Mouse (Mus musculus) hindbrain, embryonic 10.5 days (tissue): ENCODE data around the gene Adamts2. TPM values are rescaled to one million over a fixed set of nuclear protein-coding genes. Genes with fewer than 3 reads are reported as not detected.

Experiments used
- DNase-seq: peaks from one replicate; pipeline ENCODE4 v3.0.0-alpha.2; 2017; ENCODE audit warnings: low spot score
- H3K27ac ChIP-seq: fragments of 300-500 bp; sonication (generic); 2 replicates; pipeline ENCODE4 v1.5.1; 2016; ENCODE audit warnings: mild to moderate bottlenecking, moderate library complexity
- H3K27me3 ChIP-seq: fragments of 300-500 bp; sonication (generic); 2 replicates; pipeline ENCODE4 v1.6.1; 2016; ENCODE audit warnings: mild to moderate bottlenecking; ENCODE audit not compliant: poor library complexity, insufficient read depth, severe bottlenecking
- H3K36me3 ChIP-seq: fragments of 300-500 bp; sonication (generic); 2 replicates; pipeline ENCODE4 v1.6.1; 2016; ENCODE audit warnings: mild to moderate bottlenecking, moderate library complexity
- H3K4me1 ChIP-seq: fragments of 300-500 bp; sonication (generic); replicated peaks from 2 replicates; pipeline ENCODE4 v1.6.1; 2016; ENCODE audit warnings: mild to moderate bottlenecking
- H3K4me3 ChIP-seq: fragments of 300-500 bp; sonication (generic); 2 replicates; pipeline ENCODE4 v1.5.1; 2016; ENCODE audit warnings: mild to moderate bottlenecking, moderate library complexity
- H3K9me3 ChIP-seq: fragments of 300-500 bp; sonication (generic); 2 replicates; pipeline ENCODE4 v1.6.1; 2016; ENCODE audit warnings: mild to moderate bottlenecking, moderate library complexity
- WGBS: fragments of 180-500 bp; shearing (Covaris S2); methylation state at CpG from one replicate; pipeline ENCODE4 v1.1.7; 2016; 5-methylcytosine and 5-hydroxymethylcytosine counted together
- polyA plus RNA-seq: library from polyadenylated mRNA; unstranded; fragments of >200 nt; fragmentation: Nextera tagmentation; extraction: Ambion mirVana; gene quantifications from 2 replicates; pipeline ENCODE4 v1.2.1, GENCODE M21; 2016

The Adamts2 gene
- polyA plus RNA-seq, 1 experiment from 2014 or later, result 2.8 TPM

- Histone ChIP-seq H3K9me3 (no peaks in the 10 kb centered on the region), H3K27me3 (no peaks in the 10 kb centered on the region), H3K36me3 (no peaks in the 10 kb centered on the region), H3K27ac (no peak overlapping the region), H3K4me3 (no peak overlapping the region), H3K4me1 (no peaks in the 10 kb centered on the region)
- DNase-seq, result no peak
- 93% methylated on average over 4 of the region's 4 CpGs for WGBS
Measured at GRCm38 (mm10) chr11:50689672-50690071, 87.8 kb downstream of the Adamts2 start.

DNA sequence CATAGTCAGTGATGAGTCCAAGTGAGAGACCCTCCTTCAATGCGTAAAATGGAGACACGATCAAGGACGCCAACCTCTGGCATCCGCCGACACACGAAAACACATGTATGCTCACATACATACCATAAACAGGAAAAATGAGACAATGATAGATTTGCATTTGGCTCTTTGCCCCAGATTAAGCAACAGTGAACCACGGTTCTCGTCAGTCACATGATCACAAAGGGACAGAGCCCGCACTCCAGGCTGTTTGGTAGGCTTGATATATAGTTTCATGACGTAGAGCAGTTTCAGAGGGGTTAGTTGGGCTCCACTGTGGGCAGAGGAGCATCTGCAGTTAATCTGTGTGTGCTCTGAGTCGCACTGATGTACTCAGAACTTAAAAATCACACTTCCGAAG lies 98.1 kb downstream of the Adamts2 start:
- Histone ChIP-seq H3K27ac (no peak overlapping the region), H3K4me1 (no peaks in the 10 kb centered on the region), H3K9me3 (no peaks in the 10 kb centered on the region), H3K36me3 (no peaks in the 10 kb centered on the region), H3K4me3 (no peak overlapping the region), H3K27me3 (no peaks in the 10 kb centered on the region)
- WGBS, result 92% methylated on average over 12 of the region's 12 CpGs
- DNase-seq, result no peak

- Histone ChIP-seq H3K36me3 (no peaks in the 10 kb centered on the region), H3K27me3 (no peaks in the 10 kb centered on the region), H3K4me3 (no peak overlapping the region), H3K4me1 (no peaks in the 10 kb centered on the region), H3K9me3 (no peaks in the 10 kb centered on the region), H3K27ac (no peak overlapping the region)
- 90% methylated on average over 8 of the region's 8 CpGs for WGBS
- DNase-seq, result no peak
Measured at GRCm38 (mm10) chr11:50700496-50700895, 98.6 kb downstream of the Adamts2 start.

DNA sequence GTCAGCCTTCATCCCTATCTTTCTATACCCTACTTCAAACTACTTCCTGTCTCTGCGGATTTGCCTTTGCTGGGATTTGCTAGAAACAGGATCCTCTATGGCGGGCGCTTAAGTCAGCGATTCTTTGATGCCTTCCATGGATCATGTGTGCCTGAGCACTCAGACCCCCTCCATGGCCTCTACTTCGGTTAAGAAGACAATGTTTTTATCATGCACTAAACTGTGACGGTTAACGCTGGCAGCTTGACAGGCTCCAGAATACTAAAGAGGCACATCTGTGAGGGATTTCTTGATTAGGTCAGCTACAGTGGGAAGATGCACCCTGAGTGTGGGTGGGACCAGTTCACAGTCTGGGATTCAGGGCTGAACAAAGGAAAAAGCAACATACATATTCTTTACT lies 101.5 kb downstream of the Adamts2 start:
- WGBS, result 82% methylated on average over 7 of the region's 7 CpGs
- Histone ChIP-seq H3K4me1 (no peaks in the 10 kb centered on the region), H3K36me3 (no peaks in the 10 kb centered on the region), H3K27ac (no peak overlapping the region), H3K27me3 (no peaks in the 10 kb centered on the region), H3K4me3 (no peak overlapping the region), H3K9me3 (no peaks in the 10 kb centered on the region)
- DNase-seq, result no peak

DNA sequence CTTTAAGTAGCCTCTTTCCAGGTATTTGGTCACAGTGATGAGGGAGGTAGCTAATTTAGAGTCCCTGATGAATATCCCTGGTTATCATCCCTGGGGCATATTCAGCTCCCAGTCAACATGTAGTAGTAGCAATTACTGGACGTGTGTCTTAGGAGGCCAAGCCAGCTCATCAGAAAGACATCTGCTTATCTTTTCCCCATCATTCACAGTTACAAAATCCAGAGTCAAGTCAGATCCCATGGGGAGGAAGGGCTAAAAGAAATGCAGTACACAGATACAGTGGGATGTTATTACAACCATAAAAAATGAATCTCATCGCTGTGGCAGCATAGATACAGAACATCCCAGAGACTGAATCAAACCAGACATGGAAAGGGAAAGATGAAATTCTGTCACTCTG lies 102.6 kb downstream of the Adamts2 start:
- H3K4me3 ChIP-seq, result no peak overlapping the region
- 92% methylated on average over 2 of the region's 2 CpGs for WGBS
- no peak for DNase-seq
- no peak overlapping the region for H3K27ac ChIP-seq
- H3K27me3 ChIP-seq, result no peaks in the 10 kb centered on the region
- H3K4me1 ChIP-seq, result no peaks in the 10 kb centered on the region
- no peaks in the 10 kb centered on the region for H3K36me3 ChIP-seq
- no peaks in the 10 kb centered on the region for H3K9me3 ChIP-seq

- no peaks in the 10 kb centered on the region for H3K36me3 ChIP-seq
- H3K27ac ChIP-seq, result no peak overlapping the region
- H3K4me1 ChIP-seq, result no peaks in the 10 kb centered on the region
- no peaks in the 10 kb centered on the region for H3K27me3 ChIP-seq
- no peak overlapping the region for H3K4me3 ChIP-seq
- no peaks in the 10 kb centered on the region for H3K9me3 ChIP-seq
- no peak for DNase-seq
- WGBS, result 94% methylated on average over 1 of the region's 1 CpGs
Measured at GRCm38 (mm10) chr11:50707259-50707658, 105.4 kb downstream of the Adamts2 start.

- Histone ChIP-seq H3K36me3 (no peaks in the 10 kb centered on the region), H3K4me1 (peaks cover 32% of the 10 kb centered on the region), H3K9me3 (no peaks in the 10 kb centered on the region), H3K27ac (no peak overlapping the region), H3K4me3 (no peak overlapping the region), H3K27me3 (0 out of 2 replicates have a peak, but pooled peaks cover 3% of the 10 kb centered on the region)
- 37% methylated on average over 21 of the region's 21 CpGs for WGBS
- DNase-seq, result peak; percentile 19
Measured at GRCm38 (mm10) chr11:50713610-50714202, 111.8 kb downstream of the Adamts2 start.

DNA sequence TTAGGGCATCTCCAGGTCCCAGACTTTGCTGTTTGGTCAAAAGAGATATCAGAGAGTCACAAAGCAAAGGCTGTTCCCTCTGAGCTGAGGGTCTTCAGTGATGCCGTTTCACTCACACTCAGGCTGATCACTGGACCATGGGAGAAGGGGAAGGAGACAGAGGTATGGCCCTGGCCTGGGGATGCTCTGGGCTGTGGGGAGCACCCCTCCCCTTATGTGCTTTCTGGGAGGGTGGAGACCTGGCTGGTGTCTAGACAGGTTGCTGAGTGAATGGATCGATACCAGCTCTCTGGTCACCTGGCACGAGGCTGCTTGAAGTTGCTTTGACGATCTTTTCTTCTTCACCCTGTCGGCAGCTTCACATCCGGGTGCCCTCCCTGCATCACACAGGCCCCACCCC lies 113.2 kb downstream of the Adamts2 start:
- Histone ChIP-seq H3K4me3 (no peak overlapping the region), H3K27ac (no peak overlapping the region), H3K4me1 (peaks cover 45% of the 10 kb centered on the region), H3K27me3 (0 out of 2 replicates have a peak, but pooled peaks cover 3% of the 10 kb centered on the region), H3K9me3 (no peaks in the 10 kb centered on the region), H3K36me3 (no peaks in the 10 kb centered on the region)
- WGBS, result 58% methylated on average over 6 of the region's 6 CpGs
- DNase-seq, result no peak

DNA sequence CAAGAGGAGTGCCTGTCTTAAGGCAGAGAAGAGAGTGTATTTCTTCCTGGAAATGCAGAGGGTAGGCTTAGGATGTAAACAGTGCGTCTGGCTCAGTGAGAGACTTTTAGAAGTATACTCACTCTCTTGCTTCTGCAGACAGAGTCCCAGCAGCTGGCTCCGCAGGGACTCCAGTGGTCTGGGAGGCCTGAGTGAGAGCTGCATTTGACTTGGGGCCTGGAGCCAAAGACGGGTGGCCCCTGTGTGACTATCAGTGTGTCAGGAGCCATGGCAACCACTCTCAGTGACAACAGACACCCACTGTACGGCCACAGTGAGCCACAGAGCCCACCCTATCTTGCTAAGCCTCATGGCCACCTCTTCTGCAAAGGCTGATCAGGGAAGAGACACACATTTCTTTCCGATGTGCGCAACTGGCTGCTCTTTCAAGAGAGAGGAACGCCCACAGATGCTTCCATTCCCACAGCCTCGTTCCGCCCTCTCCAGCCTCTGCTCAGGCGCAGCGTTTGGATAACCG lies 115.6 kb downstream of the Adamts2 start:
- Histone ChIP-seq H3K4me1 (peaks cover 60% of the 10 kb centered on the region), H3K4me3 (no peak overlapping the region), H3K27ac (0 out of 2 replicates have a peak overlapping the region, but pooled peaks have one; percentile 23), H3K27me3 (0 out of 2 replicates have a peak, but pooled peaks cover 3% of the 10 kb centered on the region), H3K36me3 (no peaks in the 10 kb centered on the region), H3K9me3 (no peaks in the 10 kb centered on the region)
- WGBS, result 71% methylated on average over 12 of the region's 12 CpGs
- no peak for DNase-seq

DNA sequence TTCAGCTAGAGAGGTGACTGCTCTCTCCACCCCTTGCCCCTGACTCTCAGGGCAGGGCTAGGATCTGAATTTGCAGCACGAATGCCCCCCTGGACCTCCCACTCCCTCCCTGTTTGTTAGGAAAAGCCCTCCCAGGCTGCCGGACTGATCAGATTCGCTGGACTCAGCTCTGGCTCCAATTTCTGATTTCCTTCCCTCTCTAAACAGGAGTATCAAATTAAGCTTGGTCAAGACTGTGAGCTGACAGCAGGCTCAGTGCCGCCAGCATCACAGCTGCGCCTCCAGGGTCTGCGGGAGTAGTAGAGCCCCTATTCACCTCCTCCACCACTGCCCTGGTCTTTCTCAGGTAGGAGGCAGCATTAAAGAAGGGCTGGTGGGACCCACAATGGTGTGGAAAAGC lies 117.0 kb downstream of the Adamts2 start:
- Histone ChIP-seq H3K27ac (peak overlapping the region; percentile 36; the same call in 1 of the 2 replicates), H3K36me3 (no peaks in the 10 kb centered on the region), H3K4me1 (peaks cover 56% of the 10 kb centered on the region), H3K27me3 (0 out of 2 replicates have a peak, but pooled peaks cover 3% of the 10 kb centered on the region), H3K4me3 (no peak overlapping the region), H3K9me3 (no peaks in the 10 kb centered on the region)
- WGBS, result 42% methylated on average over 6 of the region's 6 CpGs
- peak; percentile 20 for DNase-seq

GRCm38 (mm10) chr11:50720421-50720820 lies 118.5 kb downstream of the Adamts2 start:
- Histone ChIP-seq H3K4me1 (peaks cover 47% of the 10 kb centered on the region), H3K27me3 (no peaks in the 10 kb centered on the region), H3K27ac (no peak overlapping the region), H3K36me3 (no peaks in the 10 kb centered on the region), H3K9me3 (no peaks in the 10 kb centered on the region), H3K4me3 (no peak overlapping the region)
- DNase-seq, result no peak
- WGBS, result 72% methylated on average over 6 of the region's 6 CpGs

- 51% methylated on average over 12 of the region's 12 CpGs for whole genome bisulfite sequencing
- Histone ChIP-seq H3K4me1 (peaks cover 46% of the 10 kb centered on the region), H3K9me3 (no peaks in the 10 kb centered on the region)
Measured at GRCm38 (mm10) chr11:50720856-50721550, 119.1 kb downstream of the Adamts2 start.

DNA sequence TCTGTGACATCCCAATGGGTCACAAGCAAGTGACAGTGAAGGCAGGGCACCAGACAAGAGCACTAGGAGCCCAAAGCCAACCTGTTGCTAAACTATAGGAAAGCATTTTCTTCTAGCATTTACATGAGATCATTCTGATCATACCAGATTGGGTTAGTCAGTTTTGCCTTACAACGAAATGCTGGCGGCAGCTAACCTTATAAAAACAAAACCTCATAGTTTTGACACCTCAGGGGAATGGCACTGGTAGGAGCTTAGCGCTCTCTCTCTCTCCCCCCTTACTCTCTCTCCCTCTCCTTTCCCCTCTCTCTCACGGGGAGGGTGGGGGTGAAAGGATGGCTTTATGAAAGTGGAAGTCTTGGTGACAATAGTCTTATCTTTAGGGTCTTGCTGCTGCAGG lies 123.7 kb downstream of the Adamts2 start:
- no peaks in the 10 kb centered on the region for H3K36me3 ChIP-seq
- no peak overlapping the region for H3K27ac ChIP-seq
- 70% methylated on average over 4 of the region's 4 CpGs for WGBS
- DNase-seq, result no peak
- H3K4me1 ChIP-seq, result peaks cover 11% of the 10 kb centered on the region
- H3K9me3 ChIP-seq, result no peaks in the 10 kb centered on the region
- no peaks in the 10 kb centered on the region for H3K27me3 ChIP-seq
- H3K4me3 ChIP-seq, result no peak overlapping the region

More at GRCm38 (mm10) chr11:50720856-50721550, 119.1 kb downstream of the Adamts2 start:
- Histone ChIP-seq H3K27me3 (no peaks in the 10 kb centered on the region), H3K4me3 (no peak overlapping the region), H3K36me3 (no peaks in the 10 kb centered on the region), H3K27ac (no peak overlapping the region)
- peak; percentile 13 for DNase-seq
